19 mouse cellular contexts compared by ENCODE assay signal in genomic region chr9:68614006-68614405, GRCm38 (mm10). TPM values are rescaled to one million over a fixed set of nuclear protein-coding genes. Genes with fewer than 3 reads are reported as not detected.
DNase-seq lines count a peak whose midpoint lies in the region; TF ChIP-seq lines count a peak whose summit lies in the region.
"Had no signal": no experiment of that assay in that cellular context is flagged by ENCODE, and none has a peak within 500 bp of the region (broad histone marks: within the 10 kb centered on the region; RNA-seq: fewer than 3 reads in every experiment).

No protein-coding gene starts in this region.

- no peaks in the 10 kb centered on the region for H3K27me3 ChIP-seq in cerebellum, adult 2 months (ENCODE audit: control insufficient read depth, insufficient read depth, low read length)
- H3K27me3 ChIP-seq: forebrain, embryonic 13.5 days; heart, embryonic 12.5 days; intestine, embryonic 15.5 days had no signal

- peak; percentile 18 for DNase-seq in left cerebral cortex, postnatal 4 days
- DNase-seq in left cerebral cortex, adult 11 months (ENCODE audit: low spot score) = no peak
- DNase-seq in cerebellum, adult 2 months = peak; percentile 75 to 90
- peak; percentile 91 for DNase-seq in cerebellum, postnatal 10 days
- no peak for DNase-seq in c-Kit-positive CD71-positive TER-119-positive erythroid progenitor cells, embryonic 14.5 days (ENCODE audit: low spot score)
- no peak for DNase-seq in heart, adult 18-20 months
- no peak for DNase-seq in kidney, postnatal 4 days
- DNase-seq: adrenal gland, adult 2 months; adrenal gland, postnatal 36 days; forebrain, postnatal 0 days; gastrocnemius, adult 2 months; gastrocnemius, postnatal 25 days; heart, adult 2 months; kidney, adult 18-20 months had no signal

- H3K4me1 ChIP-seq in cerebellum, adult 2 months (ENCODE audit: control insufficient read depth, insufficient read depth, low read length) = peaks cover 8% of the 10 kb centered on the region
- H3K4me1 ChIP-seq: forebrain, embryonic 13.5 days; heart, embryonic 12.5 days; intestine, embryonic 15.5 days had no signal

- no peak for TF ChIP-seq POLR2A in cerebellum, adult 2 months (IDR thresholded peaks at IDR 0.05; ENCODE audit: borderline replicate concordance, insufficient read depth, low read length)

- intact Hi-C loops in left cerebral cortex, postnatal 4 days (cut with DNase I) = no loop called here

- H3K4me3 ChIP-seq in cerebellum, adult 2 months (replicated peaks; ENCODE audit: insufficient read depth, low read depth, low read length) = peak overlapping the region; percentile 35
- H3K4me3 ChIP-seq: forebrain, embryonic 13.5 days; gastrocnemius, adult 2 months; heart, adult 2 months; heart, embryonic 12.5 days; hindbrain, embryonic 10.5 days; intestine, embryonic 15.5 days had no signal

- no peak overlapping the region for H3K27ac ChIP-seq in cerebellum, adult 2 months (ENCODE audit: insufficient read depth, low read length)
- H3K27ac ChIP-seq: forebrain, embryonic 13.5 days; gastrocnemius, adult 2 months; heart, adult 2 months; hindbrain, embryonic 10.5 days; hindbrain, embryonic 14.5 days; intestine, embryonic 15.5 days had no signal

- no peak for TF ChIP-seq CTCF in cerebellum, adult 2 months (IDR thresholded peaks at IDR 0.05; ENCODE audit: borderline replicate concordance, insufficient read depth, low read depth, low read length)

- WGBS in cerebellum, adult 2 months = 8% methylated on average over 9 of the region's 9 CpGs

RNA-seq across cellular contexts. Expression of gene Rora, which starts 39.6 kb away (rescaled TPM):
- 10 to 100 TPM; 25.3 to 29.2 TPM for total RNA-seq in left cerebral cortex, postnatal 4 days (2021)
- 58.4 and 62.4 TPM in 2 replicates for polyA plus RNA-seq in cerebellum, adult 2 months (2012; rRNA removed)
- 10 to 100 TPM; 24.2 to 26.3 TPM for total RNA-seq in heart, adult 18-20 months (2021)

Comparison
In these comparisons a context has a peak if more than half of its experiments do, and no peak if none do; other contexts are left out.
1. DNase-seq: peak in left cerebral cortex, postnatal 4 days (single experiment), cerebellum, adult 2 months (2 of 2) and cerebellum, postnatal 10 days (2 of 2); none in left cerebral cortex, adult 11 months (single experiment), c-Kit-positive CD71-positive TER-119-positive erythroid progenitor cells, embryonic 14.5 days (single experiment), heart, adult 18-20 months (0 of 2) and kidney, postnatal 4 days (0 of 2).